Mouse (Mus musculus) lung, postnatal 4 days (tissue): ENCODE data around the gene Ralb.

Source experiments
- DNase-seq, 2 experiments: peaks; one replicate each; pipeline ENCODE4 v3.0.0; 2021

Gene Ralb

GRCm38 (mm10) chr1:119492097-119492496, 12.5 kb downstream of the Ralb start:
- DNase-seq = peak; percentile 85 to 89

DNA sequence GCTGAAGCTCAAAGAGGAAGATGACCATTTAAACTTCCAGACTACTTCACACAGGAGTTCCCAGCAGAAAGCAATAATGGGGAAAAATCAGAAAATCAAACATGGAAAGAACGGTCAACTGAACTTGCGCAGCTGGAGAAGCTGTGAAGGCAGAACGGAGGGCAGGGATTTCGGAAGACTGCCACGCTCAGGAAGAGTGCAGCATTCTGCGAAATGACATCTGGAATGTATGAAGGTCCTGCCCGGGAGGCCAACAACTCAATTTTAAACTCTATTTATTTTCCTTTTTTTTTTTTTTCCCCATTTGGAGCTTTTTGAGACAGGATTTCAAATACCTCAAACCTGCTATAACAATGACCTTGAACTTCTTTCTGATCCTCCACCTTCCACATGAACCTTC, 13.8 kb downstream of the Ralb start:
- no peak for DNase-seq

DNA sequence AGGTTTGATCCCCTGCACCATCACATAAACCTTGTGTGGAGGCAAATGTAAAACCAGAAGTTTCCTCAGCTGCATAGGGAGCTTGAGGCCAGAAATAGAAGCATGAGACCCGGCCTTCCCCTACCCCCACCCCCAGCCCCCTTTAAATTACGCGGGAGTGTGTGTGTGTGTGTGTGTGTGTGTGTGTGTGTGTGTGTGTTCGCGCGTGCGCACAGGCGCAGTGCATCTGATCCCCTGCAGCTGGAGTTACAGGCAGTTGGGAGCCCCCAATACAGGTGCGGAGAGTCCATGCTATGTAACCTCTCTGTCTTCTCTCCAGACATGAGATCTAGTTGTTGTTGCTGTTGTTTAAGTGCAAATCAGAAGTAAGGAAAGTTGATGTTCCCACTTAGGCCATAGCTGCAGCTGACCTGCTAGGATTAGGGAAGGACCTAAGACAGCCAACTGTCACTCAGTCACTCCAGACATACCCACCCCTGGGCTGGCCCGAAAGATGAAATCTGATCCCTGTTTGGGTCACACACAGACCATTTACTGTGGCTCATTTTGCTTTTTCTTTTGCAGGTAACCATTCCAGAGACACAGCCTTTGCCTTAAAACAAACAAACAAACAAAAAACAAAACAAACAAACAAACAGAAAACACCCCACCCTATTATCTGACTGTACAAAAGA, 16.5 kb downstream of the Ralb start:
- no peak for DNase-seq

DNA sequence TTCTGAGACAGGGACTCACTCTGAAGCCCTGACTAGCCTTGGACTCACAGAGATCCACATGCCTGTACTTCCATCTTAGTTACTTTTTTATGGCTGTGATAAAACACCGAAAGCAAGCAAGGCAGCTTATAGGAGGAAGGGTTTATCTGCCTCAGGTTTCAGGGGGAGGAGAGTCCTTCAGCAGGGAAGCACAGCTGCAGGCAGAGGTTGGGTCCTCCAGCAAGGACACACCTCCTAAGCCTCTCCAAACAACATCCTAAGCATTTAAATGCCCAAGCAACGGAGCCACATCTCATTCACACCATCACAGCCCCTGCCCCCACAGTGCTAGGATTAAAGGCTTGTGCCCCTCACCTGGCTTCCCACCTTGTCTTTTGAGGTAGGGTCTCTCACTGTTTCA, 18.8 kb downstream of the Ralb start:
- DNase-seq = no peak

- DNase-seq = peak; percentile 52 to 60
These were observed 20.1 kb downstream of the Ralb start for GRCm38 (mm10) chr1:119484457-119484856.

GRCm38 (mm10) chr1:119482891-119483290, 21.7 kb downstream of the Ralb start:
- no peak for DNase-seq

GRCm38 (mm10) chr1:119481205-119481932, 23.2 kb downstream of the Ralb start:
- no peak for DNase-seq

DNA sequence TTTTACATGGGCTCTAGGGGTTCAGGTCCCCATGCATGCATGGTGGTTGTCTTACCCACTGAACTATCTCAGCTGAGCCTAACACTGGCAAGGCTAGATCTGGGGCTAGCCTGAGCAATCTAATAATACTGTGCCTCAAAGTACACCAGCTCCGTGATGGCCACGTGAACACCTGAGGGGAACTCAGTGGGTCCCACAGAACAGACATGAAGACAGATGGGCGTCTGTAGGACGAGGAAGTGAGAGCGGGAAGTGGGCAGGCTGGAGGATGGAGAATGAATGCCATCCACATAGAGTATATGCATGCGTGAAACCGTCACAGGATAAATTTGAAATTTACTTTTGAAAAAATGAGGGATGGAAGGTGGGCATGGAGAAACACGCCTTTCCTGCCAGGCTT, 23.9 kb downstream of the Ralb start:
- DNase-seq = no peak

DNA sequence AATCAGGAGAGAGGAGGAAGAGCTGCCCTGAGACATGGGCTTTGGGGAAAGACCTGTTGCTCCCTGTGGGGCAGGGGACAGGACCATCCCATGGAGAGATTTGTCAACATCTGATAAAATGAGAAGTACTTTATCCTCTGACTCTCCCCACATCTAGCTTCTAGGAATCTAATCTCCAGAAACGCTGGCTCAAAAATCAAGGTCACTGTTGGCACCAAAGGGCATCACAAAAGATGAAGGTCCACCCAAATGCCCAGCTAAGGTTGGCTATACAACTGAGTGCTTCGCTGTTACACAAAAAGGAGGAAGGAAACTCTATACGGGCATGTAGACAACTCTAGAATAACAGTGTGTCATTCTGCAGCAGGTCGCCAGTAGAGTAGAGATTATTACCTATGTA, 25.0 kb downstream of the Ralb start:
- no peak for DNase-seq

DNA sequence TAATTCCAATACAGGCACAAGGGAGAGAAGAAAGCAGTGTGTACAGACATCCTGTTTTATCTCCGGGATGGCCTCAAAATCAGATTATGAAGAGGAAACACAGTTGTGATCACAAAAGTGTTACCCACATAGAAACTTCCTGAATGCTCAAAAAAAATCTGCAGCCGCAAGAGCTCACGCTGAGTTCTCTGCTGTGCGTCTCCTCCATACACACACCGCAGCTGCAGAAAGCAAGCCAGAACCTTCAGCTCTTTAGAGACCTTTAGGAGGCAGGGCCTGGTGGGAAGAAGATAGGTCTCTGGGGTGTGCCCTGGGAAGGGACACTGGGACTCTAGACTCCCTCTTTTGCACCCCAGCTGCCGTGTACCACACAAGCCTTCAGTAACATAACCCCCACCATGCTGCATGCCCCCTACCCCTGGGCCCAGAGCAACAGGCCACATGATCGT, 27.7 kb downstream of the Ralb start:
- DNase-seq = no peak

DNA sequence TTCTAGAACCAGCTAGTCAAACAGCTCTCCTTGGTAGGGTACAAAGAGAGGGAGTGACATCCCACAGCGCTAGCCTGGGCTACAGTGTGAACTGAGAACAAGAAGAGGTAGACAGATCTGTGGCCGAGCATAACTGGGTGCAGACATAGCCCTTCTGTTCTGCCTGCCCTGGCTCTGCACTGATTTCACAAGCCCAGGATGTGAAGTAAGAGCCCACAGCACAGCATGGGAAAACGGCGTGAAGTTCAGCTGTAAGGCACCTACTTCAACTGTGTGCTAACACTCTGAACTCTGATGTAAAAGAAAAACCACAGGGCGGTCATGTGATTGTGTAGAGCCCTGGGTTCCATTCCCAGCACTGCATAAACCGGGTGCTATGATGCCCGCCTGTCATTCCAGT, 29.9 kb downstream of the Ralb start:
- DNase-seq = peak; percentile 33 to 58

GRCm38 (mm10) chr1:119472648-119473047, 31.9 kb downstream of the Ralb start:
- DNase-seq = no peak

GRCm38 (mm10) chr1:119471793-119472396, 32.7 kb downstream of the Ralb start:
- peak; percentile 50 to 82 for DNase-seq

DNA sequence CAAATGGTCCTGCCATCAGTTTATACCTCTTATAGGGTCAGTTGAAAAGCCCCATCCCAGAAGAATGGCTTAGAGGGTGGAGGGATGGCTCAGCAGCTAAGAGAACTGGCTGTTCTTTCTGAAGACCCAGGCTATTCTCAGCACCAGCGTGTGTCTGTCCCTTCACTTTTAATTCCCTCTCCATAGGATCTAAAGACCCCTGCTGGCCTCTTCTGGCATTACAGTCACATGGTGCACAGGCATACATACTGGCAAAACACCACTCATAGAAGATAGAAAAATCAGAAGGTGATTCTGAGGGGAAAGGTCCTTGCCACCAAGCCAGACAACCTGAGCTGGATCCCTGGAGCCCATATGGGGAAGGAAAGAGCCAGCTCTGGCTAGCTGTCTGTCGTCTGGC, 41.2 kb downstream of the Ralb start:
- DNase-seq = peak in 1 of 2 experiments; percentile 74

DNA sequence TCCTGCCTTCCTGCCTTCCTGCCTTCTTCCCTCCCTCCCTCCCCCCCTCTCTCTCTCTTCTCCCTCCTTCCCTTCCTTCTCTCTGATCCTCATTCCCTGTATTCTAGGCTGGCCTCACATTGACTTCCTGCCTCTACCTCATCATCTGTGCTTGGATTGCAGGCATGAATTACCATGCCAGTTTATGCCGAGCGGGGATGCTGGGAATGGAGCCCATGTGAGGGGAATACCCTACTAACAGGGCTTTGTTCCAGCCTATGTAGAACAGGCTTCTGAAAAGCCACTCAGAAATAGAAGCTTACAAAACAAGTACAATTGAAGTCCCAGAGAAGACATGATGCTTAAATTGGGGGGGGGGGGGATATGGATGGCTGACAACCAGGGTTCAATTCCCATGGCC, 44.5 kb downstream of the Ralb start:
- DNase-seq = no peak

DNA sequence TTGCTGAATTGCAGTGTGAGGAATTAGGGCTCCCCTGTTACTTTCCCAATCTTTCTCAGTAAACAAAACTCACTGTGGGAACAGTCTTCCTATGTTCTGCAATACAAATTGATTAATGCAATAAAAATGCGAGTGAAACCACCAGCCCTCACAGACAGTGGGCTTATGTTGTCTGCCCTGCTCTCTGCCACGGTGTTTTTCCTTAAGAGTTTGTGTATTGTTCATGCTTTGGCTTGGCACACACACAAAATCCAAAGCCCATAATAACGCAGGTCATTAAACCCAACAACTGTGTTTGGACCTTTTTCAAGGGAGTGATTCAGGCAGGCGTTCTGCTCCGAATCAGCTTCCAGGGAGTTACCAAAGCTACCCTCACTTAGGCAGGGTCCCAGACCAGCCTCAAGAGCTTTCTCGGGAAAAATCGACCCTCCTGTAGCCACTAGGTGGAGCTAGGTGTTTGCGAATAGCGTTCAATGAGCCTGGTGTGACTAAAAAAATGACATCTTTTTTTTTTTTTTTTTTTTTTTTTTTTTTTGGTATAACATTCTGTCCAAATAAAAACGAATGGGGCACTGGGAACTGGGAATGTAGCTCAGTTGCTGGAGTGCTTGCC, 46.5 kb downstream of the Ralb start:
- peak; percentile 65 to 77 for DNase-seq

DNA sequence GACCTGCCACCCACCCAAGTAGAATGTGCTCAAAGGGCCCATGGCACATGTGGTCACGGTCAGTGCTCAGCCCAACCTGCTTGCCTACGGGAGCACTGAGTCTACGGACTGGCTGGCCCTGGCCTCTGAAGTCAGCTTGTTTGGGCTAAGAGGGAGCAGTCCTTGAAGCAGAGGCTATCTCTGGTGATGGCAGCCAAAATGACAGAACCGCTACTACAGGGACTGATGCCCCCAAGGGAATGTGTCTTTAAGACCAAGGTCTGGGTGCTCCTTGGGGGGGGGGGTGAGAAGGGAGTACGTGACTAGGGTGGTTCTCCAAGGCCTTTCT, 47.1 kb downstream of the Ralb start:
- no peak for DNase-seq

DNA sequence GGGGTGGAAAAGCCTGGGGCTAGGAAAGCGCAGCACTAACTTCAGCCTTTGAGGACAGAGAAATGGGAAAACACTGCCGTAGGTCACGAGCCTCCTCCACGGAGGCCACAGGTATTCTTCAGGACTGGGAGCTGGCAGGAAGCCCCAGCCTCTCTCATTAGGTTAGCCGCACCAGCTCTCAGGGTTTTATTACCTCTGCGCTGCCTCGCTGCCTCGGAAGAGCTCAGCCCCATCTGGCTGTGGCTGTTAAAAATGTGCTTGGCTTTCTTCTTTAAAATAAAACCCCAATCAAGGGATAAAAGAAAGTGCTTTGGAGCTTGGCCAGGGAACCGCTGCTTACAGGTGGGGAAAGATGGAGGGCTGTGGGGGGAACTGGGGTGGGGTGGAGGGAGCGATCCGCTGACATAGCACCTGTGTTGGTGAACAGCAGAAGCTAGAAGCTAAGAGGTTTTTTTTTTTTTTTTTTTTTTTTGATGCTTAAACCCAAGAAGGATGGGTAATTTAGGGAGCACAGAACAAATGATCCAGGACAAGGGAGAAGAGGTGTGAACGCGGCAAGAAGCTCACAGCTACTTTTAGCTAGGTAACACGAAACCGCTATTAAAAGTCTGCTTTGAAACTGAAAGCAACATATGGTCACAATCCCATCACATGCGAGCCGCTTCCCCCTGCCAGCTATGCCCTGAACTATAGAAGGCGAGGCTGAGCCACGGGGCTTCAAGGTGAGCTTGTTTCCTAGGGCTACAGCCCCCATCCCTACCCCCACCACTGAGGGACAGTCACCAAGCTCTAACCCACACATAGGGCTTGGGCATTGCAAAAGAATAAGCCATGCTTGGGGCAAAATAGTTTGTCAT, 47.7 kb downstream of the Ralb start:
- no peak for DNase-seq

GRCm38 (mm10) chr1:119453731-119454130, 50.9 kb downstream of the Ralb start:
- DNase-seq = peak; percentile 47 to 61

DNA sequence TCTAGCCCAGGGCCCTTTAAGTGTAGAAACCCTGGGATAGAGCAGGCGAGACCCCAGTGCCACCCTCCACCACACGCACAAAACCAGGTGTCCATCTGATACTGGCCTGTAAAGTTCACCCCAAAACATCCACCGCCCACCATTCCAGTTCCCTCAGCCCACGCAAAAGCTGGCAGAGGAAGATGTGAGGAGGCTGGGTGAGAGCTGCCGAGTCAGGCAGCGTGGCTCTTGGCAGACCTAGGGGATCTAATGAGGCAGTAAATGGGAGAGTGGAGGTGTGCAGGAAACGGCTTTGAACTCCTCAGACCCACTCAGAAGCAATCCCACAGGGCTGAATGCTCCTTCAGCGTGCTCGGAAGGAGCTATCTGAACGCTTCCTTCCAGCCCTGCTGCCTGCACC, 53.2 kb downstream of the Ralb start:
- DNase-seq = no peak

DNA sequence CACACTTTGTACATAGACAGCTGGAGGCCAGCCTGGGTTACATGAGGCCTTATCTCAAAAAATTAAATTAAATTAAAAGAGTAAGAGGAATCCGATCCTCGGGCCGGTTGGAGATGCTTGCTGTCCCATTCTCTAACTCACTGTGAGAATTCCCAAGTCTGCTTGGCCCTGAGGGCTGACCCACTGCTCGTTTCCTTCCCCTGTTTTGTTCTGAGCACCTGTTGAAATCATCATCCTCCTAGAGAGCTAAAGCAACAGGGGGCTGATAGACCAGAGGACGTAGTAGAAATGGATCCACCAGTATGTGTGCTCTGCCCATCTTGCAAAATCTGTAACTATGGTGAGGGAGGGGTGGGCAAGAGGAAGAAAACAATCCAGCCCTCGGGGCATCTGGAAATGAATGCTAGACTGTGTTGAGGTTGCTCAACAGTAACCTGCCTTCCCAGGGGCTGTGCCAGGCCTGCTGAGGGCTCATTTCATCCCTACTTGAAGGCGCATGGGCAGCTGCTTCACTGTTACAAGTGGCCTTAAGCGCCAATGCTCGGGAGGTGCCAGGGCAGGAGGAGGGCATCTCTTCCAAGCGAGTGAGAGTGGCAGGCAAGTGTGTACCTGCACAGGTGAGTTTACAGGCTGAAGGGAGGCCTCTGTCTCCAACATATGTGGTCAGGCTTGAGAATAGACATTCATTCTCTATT, 53.8 kb downstream of the Ralb start:
- DNase-seq = peak; percentile 50 to 81

- no peak for DNase-seq
These were observed 57.8 kb downstream of the Ralb start for GRCm38 (mm10) chr1:119446753-119447283.
